Mouse (Mus musculus) frontal cortex, adult 2 months (tissue): ENCODE results near the gene Pgls. TPM values are rescaled to one million over a fixed set of nuclear protein-coding genes. Genes with fewer than 3 reads are reported as not detected.

ENCODE experiments used
- DNase-seq, 2 experiments: peaks; one replicate each; pipeline ENCODE4 v3.0.0; 2022; ENCODE audit warnings: low spot score in 1 of 2; ENCODE audit errors: extremely low spot score in 1 of 2
- polyA plus RNA-seq: library from polyadenylated mRNA; depleted of rRNA; stranded (reverse); fragments of >200 nt; gene quantifications from 2 replicates; pipeline ENCODE4 v1.2.3, GENCODE M21; 2012

Gene Pgls
- polyA plus RNA-seq, 1 experiment, result 45.6 TPM

- DNase-seq, result no peak
Measured at GRCm38 (mm10) chr8:71568941-71569340, 23.0 kb upstream of the Pgls start.

GRCm38 (mm10) chr8:71569366-71570290 is 22.3 kb upstream of the Pgls start:
- peak; percentile 89 to 93 for DNase-seq

- peak; percentile 97 to 98 for DNase-seq
Measured at GRCm38 (mm10) chr8:71570291-71570954, 21.6 kb upstream of the Pgls start.

- no peak for DNase-seq
Measured at GRCm38 (mm10) chr8:71572077-71572476, 19.9 kb upstream of the Pgls start.

- peak; percentile 74 to 85 for DNase-seq
Measured at GRCm38 (mm10) chr8:71572847-71573633, 18.9 kb upstream of the Pgls start.

GRCm38 (mm10) chr8:71574426-71574825 is 17.6 kb upstream of the Pgls start:
- no peak for DNase-seq

GRCm38 (mm10) chr8:71575020-71575419 is 17.0 kb upstream of the Pgls start:
- DNase-seq, result no peak

GRCm38 (mm10) chr8:71577856-71578387 is 14.1 kb upstream of the Pgls start:
- no peak for DNase-seq

GRCm38 (mm10) chr8:71579009-71579408 is 13.0 kb upstream of the Pgls start:
- no peak for DNase-seq

- DNase-seq, result no peak
Measured at GRCm38 (mm10) chr8:71579476-71579875, 12.5 kb upstream of the Pgls start.

- no peak for DNase-seq
Measured at GRCm38 (mm10) chr8:71580201-71580600, 11.8 kb upstream of the Pgls start.

- peak in 1 of 2 experiments; percentile 53 for DNase-seq
Measured at GRCm38 (mm10) chr8:71586891-71587290, 5.1 kb upstream of the Pgls start.

GRCm38 (mm10) chr8:71588762-71589161 is 3.2 kb upstream of the Pgls start:
- DNase-seq, result no peak

GRCm38 (mm10) chr8:71591017-71591416 is 959 bp upstream of the Pgls start:
- DNase-seq, result no peak

GRCm38 (mm10) chr8:71592374-71593170 is 596 bp downstream of the Pgls start:
- DNase-seq, result peak; percentile 81 to 91

GRCm38 (mm10) chr8:71593556-71594323 is 1.8 kb downstream of the Pgls start:
- DNase-seq, result no peak

GRCm38 (mm10) chr8:71594324-71594722 is 2.3 kb downstream of the Pgls start:
- no peak for DNase-seq

GRCm38 (mm10) chr8:71595862-71596261 is 3.9 kb downstream of the Pgls start:
- peak; percentile 75 to 94 for DNase-seq

GRCm38 (mm10) chr8:71596384-71596783 is 4.4 kb downstream of the Pgls start:
- no peak for DNase-seq
